Mouse (Mus musculus): ENCODE data around the gene Slc6a20a.

- no peak for TF ChIP-seq CTCF (IDR thresholded peaks at IDR 0.05; ENCODE audit: low read depth)
- no peak for TF ChIP-seq EP300 (IDR thresholded peaks at IDR 0.05; ENCODE audit: low read depth)
These were observed 53.9 kb downstream of the Slc6a20a start for GRCm38 (mm10) chr9:123624741-123625140.

Data from heart, postnatal 0 days (tissue).